Mouse (Mus musculus): ENCODE measurements around the gene Wnk2. TPM values are rescaled to one million over a fixed set of nuclear protein-coding genes. Genes with fewer than 3 reads are reported as not detected.

Gene Wnk2
- polyA plus RNA-seq, 1 experiment from 2014 or later = 0.50 TPM

DNA sequence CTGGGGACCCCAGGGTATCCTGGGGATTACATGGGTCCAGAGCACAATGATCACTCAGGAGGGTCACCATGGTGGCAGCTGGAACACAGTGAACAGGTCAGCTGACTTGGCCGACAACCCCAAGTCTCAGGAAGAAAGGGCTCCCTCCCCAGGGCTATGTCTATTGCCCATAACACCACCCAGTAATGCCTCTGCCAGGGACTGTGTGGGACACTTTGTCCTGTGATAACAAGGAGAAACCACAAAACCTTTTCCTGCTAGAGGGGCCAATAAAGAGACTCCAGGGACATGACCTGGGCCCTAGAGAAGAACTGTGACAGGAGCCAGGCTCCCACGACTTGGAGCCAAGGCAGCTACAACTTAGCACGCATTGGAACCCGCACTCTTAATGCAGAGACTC is 51.0 kb downstream of the Wnk2 start:
- no peak overlapping the region for H3K4me2 ChIP-seq (ENCODE audit: low read length)
- no peak overlapping the region for H3K4me3 ChIP-seq (replicated peaks; ENCODE audit: low read depth, low read length)
- H3K9ac ChIP-seq (ENCODE audit: low read depth, low read length) = no peak overlapping the region
- 79% methylated on average over 4 of the region's 4 CpGs for WGBS
- no peaks in the 10 kb centered on the region for H3K27me3 ChIP-seq (ENCODE audit: insufficient read depth, low read length)
- ATAC-seq (replicated peaks; ENCODE audit: low FRiP score, low read depth) = no peak
- H3K4me1 ChIP-seq (replicated peaks; ENCODE audit: insufficient read depth, low read length) = 0 out of 2 replicates have a peak, but pooled peaks cover 3% of the 10 kb centered on the region
- no peaks in the 10 kb centered on the region for H3K36me3 ChIP-seq (ENCODE audit: insufficient read depth, low read length)
- H3K9me3 ChIP-seq (replicated peaks; ENCODE audit: low read length) = no peaks in the 10 kb centered on the region
- TF ChIP-seq CTCF (IDR thresholded peaks at IDR 0.05; ENCODE audit: low read depth) = no peak
- no peak overlapping the region for H3K27ac ChIP-seq
- no peak for DNase-seq (ENCODE audit: low spot score)

DNA sequence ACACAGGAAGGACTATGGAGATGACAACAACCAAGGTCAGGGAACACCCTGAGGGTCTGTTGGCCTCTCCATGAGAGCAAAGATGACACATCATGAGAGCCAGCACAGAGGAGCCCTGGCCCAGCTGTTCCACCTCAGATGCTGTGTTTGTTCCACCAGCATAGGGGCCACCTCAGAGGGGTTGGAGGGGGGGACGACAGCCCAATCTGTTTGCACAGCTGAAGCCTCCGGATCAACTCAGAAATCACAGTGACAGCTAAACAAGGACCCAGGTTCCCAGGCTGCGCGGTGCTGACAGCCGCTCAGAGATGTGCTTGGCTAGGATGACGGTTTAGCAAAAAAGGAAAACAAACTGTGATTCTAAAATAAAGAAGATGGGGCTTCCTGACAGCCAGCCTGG is 53.1 kb downstream of the Wnk2 start:
- WGBS = 44% methylated on average over 6 of the region's 6 CpGs
- no peak for TF ChIP-seq CTCF (IDR thresholded peaks at IDR 0.05; ENCODE audit: low read depth)
- no peak overlapping the region for H3K4me3 ChIP-seq (replicated peaks; ENCODE audit: low read depth, low read length)

DNA sequence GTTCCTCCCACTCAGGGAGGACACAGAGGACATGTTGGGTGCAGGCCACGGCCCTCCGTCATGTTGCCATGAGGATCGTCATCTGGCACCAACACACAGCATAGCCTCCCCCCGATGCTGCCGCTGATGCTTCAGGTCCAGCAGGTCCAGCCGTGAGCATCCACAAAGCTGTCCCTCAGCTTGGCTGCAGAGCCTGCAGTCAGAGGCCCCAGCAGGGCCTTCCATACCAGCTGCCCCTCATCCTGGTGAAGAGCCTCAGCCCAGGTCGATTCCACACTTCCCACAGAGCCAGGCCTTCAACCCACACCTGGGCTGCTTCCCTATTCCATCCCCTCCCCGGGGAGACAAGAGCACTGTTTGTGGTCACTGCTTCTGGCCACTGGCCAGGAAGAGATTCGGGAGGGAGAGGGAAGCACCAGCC is 54.3 kb downstream of the Wnk2 start:
- no peak for DNase-seq (ENCODE audit: low spot score)
- no peak overlapping the region for H3K9ac ChIP-seq (ENCODE audit: low read depth, low read length)
- no peak overlapping the region for H3K4me2 ChIP-seq (ENCODE audit: low read length)
- no peaks in the 10 kb centered on the region for H3K36me3 ChIP-seq (ENCODE audit: insufficient read depth, low read length)
- H3K4me1 ChIP-seq (replicated peaks; ENCODE audit: insufficient read depth, low read length) = no peaks in the 10 kb centered on the region
- ATAC-seq (replicated peaks; ENCODE audit: low FRiP score, low read depth) = no peak
- H3K9me3 ChIP-seq (replicated peaks; ENCODE audit: low read length) = no peaks in the 10 kb centered on the region
- no peak overlapping the region for H3K27ac ChIP-seq
- WGBS = 60% methylated on average over 9 of the region's 9 CpGs
- TF ChIP-seq CTCF (IDR thresholded peaks at IDR 0.05; ENCODE audit: low read depth) = no peak
- no peak overlapping the region for H3K4me3 ChIP-seq (replicated peaks; ENCODE audit: low read depth, low read length)
- no peaks in the 10 kb centered on the region for H3K27me3 ChIP-seq (ENCODE audit: insufficient read depth, low read length)

More for the DNA sequence above, 53.1 kb downstream of the Wnk2 start:
- no peaks in the 10 kb centered on the region for H3K4me1 ChIP-seq (replicated peaks; ENCODE audit: insufficient read depth, low read length)
- H3K4me2 ChIP-seq (ENCODE audit: low read length) = no peak overlapping the region
- no peak for DNase-seq (ENCODE audit: low spot score)
- H3K27me3 ChIP-seq (ENCODE audit: insufficient read depth, low read length) = no peaks in the 10 kb centered on the region
- no peaks in the 10 kb centered on the region for H3K36me3 ChIP-seq (ENCODE audit: insufficient read depth, low read length)
- no peak overlapping the region for H3K9ac ChIP-seq (ENCODE audit: low read depth, low read length)
- H3K9me3 ChIP-seq (replicated peaks; ENCODE audit: low read length) = no peaks in the 10 kb centered on the region
- H3K27ac ChIP-seq = no peak overlapping the region
- no peak for ATAC-seq (replicated peaks; ENCODE audit: low FRiP score, low read depth)

DNA sequence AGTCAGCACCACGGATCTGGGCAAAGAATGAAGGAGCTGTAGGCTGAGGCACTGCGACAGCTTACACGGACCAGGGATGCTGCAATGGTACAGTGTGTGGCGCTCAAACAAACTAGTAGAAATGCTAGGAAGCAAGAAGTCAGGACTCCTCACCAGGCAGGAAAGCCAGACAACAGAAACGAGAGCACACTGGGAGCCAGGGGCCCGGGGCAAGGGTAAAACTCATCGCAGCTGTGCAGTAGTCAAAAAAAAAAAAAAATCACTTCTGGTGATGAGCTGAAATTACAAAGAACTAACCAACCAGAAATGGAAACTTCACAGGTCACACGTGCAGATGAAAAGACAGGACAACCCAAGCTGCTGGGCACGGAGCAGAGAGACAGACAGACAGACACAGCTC is 55.2 kb downstream of the Wnk2 start:
- Histone ChIP-seq H3K27me3 (ENCODE audit: insufficient read depth, low read length) (no peaks in the 10 kb centered on the region), H3K4me1 (replicated peaks; ENCODE audit: insufficient read depth, low read length) (no peaks in the 10 kb centered on the region), H3K4me2 (ENCODE audit: low read length) (no peak overlapping the region), H3K36me3 (ENCODE audit: insufficient read depth, low read length) (no peaks in the 10 kb centered on the region), H3K9ac (ENCODE audit: low read depth, low read length) (no peak overlapping the region), H3K4me3 (replicated peaks; ENCODE audit: low read depth, low read length) (no peak overlapping the region), H3K9me3 (replicated peaks; ENCODE audit: low read length) (no peaks in the 10 kb centered on the region), H3K27ac (no peak overlapping the region)
- no peak for DNase-seq (ENCODE audit: low spot score)
- WGBS = 70% methylated on average over 9 of the region's 9 CpGs
- TF ChIP-seq CTCF (IDR thresholded peaks at IDR 0.05; ENCODE audit: low read depth) = no peak
- ATAC-seq (replicated peaks; ENCODE audit: low FRiP score, low read depth) = no peak

DNA sequence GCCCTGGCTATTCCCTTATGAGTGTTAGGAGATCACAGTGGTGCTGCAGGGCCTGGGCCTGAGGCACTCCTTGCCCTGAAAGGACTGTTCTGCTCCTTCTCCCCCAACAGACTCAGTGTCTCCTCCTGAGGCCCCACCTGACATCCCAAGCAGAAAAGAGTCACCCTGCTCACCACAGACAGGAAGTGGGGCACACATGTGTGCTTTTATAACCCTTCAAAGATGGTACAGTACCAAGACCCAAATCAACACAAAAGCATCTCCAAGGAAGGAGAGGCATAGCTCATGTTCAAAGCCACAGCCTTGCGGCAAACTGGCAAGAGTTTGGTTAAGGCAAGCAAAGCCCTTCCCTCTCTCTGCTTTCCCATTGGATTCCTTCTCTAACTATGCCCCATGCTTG is 57.6 kb downstream of the Wnk2 start:
- no peaks in the 10 kb centered on the region for H3K36me3 ChIP-seq (ENCODE audit: insufficient read depth, low read length)
- H3K27me3 ChIP-seq (ENCODE audit: insufficient read depth, low read length) = no peaks in the 10 kb centered on the region
- no peaks in the 10 kb centered on the region for H3K4me1 ChIP-seq (replicated peaks; ENCODE audit: insufficient read depth, low read length)
- no peak for TF ChIP-seq CTCF (IDR thresholded peaks at IDR 0.05; ENCODE audit: low read depth)
- no peak overlapping the region for H3K4me2 ChIP-seq (ENCODE audit: low read length)
- H3K27ac ChIP-seq = no peak overlapping the region
- ATAC-seq (replicated peaks; ENCODE audit: low FRiP score, low read depth) (no peak), DNase-seq (ENCODE audit: low spot score) (no peak)
- no peak overlapping the region for H3K4me3 ChIP-seq (replicated peaks; ENCODE audit: low read depth, low read length)
- H3K9ac ChIP-seq (ENCODE audit: low read depth, low read length) = no peak overlapping the region
- H3K9me3 ChIP-seq (replicated peaks; ENCODE audit: low read length) = no peaks in the 10 kb centered on the region
- WGBS = 100% methylated on average over 1 of the region's 1 CpGs

DNA sequence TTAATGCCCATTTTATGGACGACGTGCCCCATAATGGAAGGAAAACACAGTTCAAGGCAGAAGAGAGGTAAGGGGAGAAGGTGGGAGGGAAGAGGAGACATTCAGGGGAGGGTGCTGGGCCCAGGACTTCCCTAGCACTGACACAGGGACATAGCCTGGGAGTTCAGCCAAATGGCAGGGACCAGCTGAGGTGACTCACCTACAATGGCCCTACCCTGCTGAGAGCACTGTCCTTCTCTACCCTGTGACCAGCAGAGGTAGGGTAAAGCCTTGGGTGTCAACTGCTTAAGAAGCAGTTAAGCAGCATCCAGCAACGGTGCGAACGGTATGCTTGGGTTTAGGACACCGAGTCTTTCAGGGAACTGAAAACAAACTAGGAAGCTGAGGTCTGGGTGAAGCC is 58.9 kb downstream of the Wnk2 start:
- no peak for ATAC-seq (replicated peaks; ENCODE audit: low FRiP score, low read depth)
- Histone ChIP-seq H3K4me3 (replicated peaks; ENCODE audit: low read depth, low read length) (no peak overlapping the region), H3K27me3 (ENCODE audit: insufficient read depth, low read length) (no peaks in the 10 kb centered on the region), H3K36me3 (ENCODE audit: insufficient read depth, low read length) (no peaks in the 10 kb centered on the region), H3K9me3 (replicated peaks; ENCODE audit: low read length) (no peaks in the 10 kb centered on the region), H3K4me2 (ENCODE audit: low read length) (no peak overlapping the region), H3K27ac (no peak overlapping the region), H3K9ac (ENCODE audit: low read depth, low read length) (no peak overlapping the region), H3K4me1 (replicated peaks; ENCODE audit: insufficient read depth, low read length) (no peaks in the 10 kb centered on the region)
- DNase-seq (ENCODE audit: low spot score) = no peak
- TF ChIP-seq CTCF (IDR thresholded peaks at IDR 0.05; ENCODE audit: low read depth) = no peak
- WGBS = 76% methylated on average over 6 of the region's 6 CpGs

DNA sequence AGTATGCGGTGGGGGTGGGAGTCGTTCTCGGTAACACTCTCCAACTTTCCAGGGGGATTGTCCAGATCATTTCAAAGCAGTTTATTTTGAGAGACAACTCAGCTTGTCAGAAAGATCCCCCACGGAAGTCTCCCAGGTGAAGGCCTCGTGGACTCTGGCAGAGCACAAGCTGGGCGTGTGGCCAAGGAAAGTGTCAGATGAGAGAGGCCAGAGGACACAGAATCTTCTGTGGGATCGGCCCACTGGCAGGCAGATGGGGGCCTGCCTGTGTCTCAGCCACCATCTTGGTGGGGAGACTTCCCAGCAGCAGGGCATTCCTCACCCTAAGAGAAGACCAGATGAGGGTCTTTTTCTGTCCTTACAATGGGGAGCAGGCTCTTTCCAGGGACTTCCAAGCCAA is 60.4 kb downstream of the Wnk2 start:
- no peaks in the 10 kb centered on the region for H3K27me3 ChIP-seq (ENCODE audit: insufficient read depth, low read length)
- H3K9ac ChIP-seq (ENCODE audit: low read depth, low read length) = no peak overlapping the region
- H3K27ac ChIP-seq = no peak overlapping the region
- 65% methylated on average over 7 of the region's 7 CpGs for WGBS
- H3K9me3 ChIP-seq (replicated peaks; ENCODE audit: low read length) = no peaks in the 10 kb centered on the region
- TF ChIP-seq CTCF (IDR thresholded peaks at IDR 0.05; ENCODE audit: low read depth) = no peak
- no peaks in the 10 kb centered on the region for H3K4me1 ChIP-seq (replicated peaks; ENCODE audit: insufficient read depth, low read length)
- H3K4me3 ChIP-seq (replicated peaks; ENCODE audit: low read depth, low read length) = no peak overlapping the region
- H3K4me2 ChIP-seq (ENCODE audit: low read length) = no peak overlapping the region
- no peaks in the 10 kb centered on the region for H3K36me3 ChIP-seq (ENCODE audit: insufficient read depth, low read length)
- ATAC-seq (replicated peaks; ENCODE audit: low FRiP score, low read depth) (no peak), DNase-seq (ENCODE audit: low spot score) (no peak)
